Mouse (Mus musculus): ENCODE data around the gene Dennd4a. TPM values are rescaled to one million over a fixed set of nuclear protein-coding genes. Genes with fewer than 3 reads are reported as not detected.

Gene Dennd4a
- total and polyA plus RNA-seq, 3 experiments = 22.6 to 41.1 (median 37.1) TPM

DNA sequence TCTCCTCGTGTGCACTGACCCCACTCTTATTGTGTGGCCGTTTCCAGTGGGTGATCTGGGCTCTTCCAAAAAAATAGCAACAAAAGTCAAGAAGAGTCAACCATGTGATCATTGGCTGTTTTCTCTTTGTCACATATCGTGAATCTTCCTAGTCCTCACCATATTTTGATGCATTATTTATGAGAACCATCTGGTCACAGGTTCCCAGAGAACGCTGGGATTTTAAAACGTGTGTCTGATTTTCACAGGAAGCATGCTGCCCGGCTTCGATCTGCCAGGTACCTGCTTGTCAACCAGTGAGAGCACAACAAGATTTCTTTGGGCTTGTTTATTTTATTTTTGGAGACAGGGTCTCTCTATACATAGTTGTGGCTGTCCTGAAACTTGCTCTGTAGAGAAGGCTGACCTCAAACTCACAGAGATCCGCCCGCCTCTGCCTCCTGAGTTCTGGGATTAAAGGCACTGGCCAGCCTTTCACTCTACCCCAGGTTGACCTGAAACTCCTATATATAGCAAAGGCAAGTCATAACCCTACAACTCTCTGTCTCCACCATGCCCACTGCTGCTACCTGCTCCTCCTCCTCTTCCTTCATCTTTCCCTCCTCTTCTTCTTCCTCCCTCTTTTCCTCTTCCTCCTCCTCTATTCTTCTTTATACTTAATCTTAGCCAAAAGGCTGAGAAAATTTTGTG is 24.8 kb upstream of the Dennd4a start:
- in situ Hi-C loops (cut with MboI; ENCODE audit: low pct_ligation_motif_present, low pct_unique_long_range_greater_than_20kb, low sequenced_read_pairs) (no loop called here), dilution Hi-C loops (cut with MboI; ENCODE audit: extremely low pct_ligation_motif_present, extremely low pct_unique_long_range_greater_than_20kb, low sequenced_read_pairs) (no loop called here)
- Histone ChIP-seq H3K36me3 (replicated peaks in 1 of 2; ENCODE audit: control insufficient read depth in 1 of 2, insufficient read depth in 1 of 2, low read length in 1 of 2) (no peaks in the 10 kb centered on the region), H3K9ac (ENCODE audit: insufficient read depth, low read depth) (no peak overlapping the region), H3K9me3 (replicated peaks; ENCODE audit: low read length) (no peaks in the 10 kb centered on the region), H3K4me2 (ENCODE audit: insufficient read depth, low read depth, poor library complexity, severe bottlenecking) (no peak overlapping the region), H3K27me3 (replicated peaks) (no peaks in the 10 kb centered on the region), H3K79me2 (replicated peaks; ENCODE audit: control insufficient read depth, extremely low read depth, insufficient read depth, poor library complexity, severe bottlenecking) (no peaks in the 10 kb centered on the region), H3K4me3 (replicated peaks in 1 of 3; ENCODE audit: low read depth in 2 of 3, low read length in 2 of 3, poor library complexity in 1 of 3) (no peak overlapping the region), H3K27ac (ENCODE audit: insufficient read depth, low read depth) (no peak overlapping the region), H3K4me1 (ENCODE audit: control insufficient read depth in 1 of 2, insufficient read depth in 2 of 2) (peaks cover 14 to 66% of the 10 kb centered on the region in 2 experiments; a peak in 3 of 4 replicates)
- DNase-seq (ENCODE audit: extremely low read depth) = no peak
- 0 out of 2 replicates have a peak, but pooled peaks have one; percentile 17 for TF ChIP-seq BHLHE40 (IDR thresholded peaks at IDR 0.05; ENCODE audit: low read depth, low read length)
- TF ChIP-seq ZNF384 (IDR thresholded peaks at IDR 0.05; ENCODE audit: low read depth, low read length) = 0 out of 2 replicates have a peak, but pooled peaks have one; percentile 19
- TF ChIP-seq PAX5 (IDR thresholded peaks at IDR 0.05; ENCODE audit: low read length) = no peak
- TF ChIP-seq MEF2A (IDR thresholded peaks at IDR 0.05; ENCODE audit: borderline replicate concordance, low read depth, low read length) = peak; percentile 71
- TF ChIP-seq KAT2A (IDR thresholded peaks at IDR 0.05; ENCODE audit: insufficient replicate concordance, low read length) = no peak
- 0 out of 2 replicates have a peak, but pooled peaks have one; percentile 29 for TF ChIP-seq IRF4 (IDR thresholded peaks at IDR 0.05; ENCODE audit: low read depth, low read length)
- no peak for TF ChIP-seq RCOR1 (conservative IDR thresholded peaks at IDR 0.05; ENCODE audit: low read depth, low read length)

GRCm38 (mm10) chr9:64788070-64788469 is 23.1 kb upstream of the Dennd4a start:
- H3K4me3 ChIP-seq (replicated peaks in 1 of 3; ENCODE audit: low read depth in 2 of 3, low read length in 2 of 3, poor library complexity in 1 of 3) = no peak overlapping the region
- H3K9me3 ChIP-seq (replicated peaks; ENCODE audit: low read length) = peaks cover 5% of the 10 kb centered on the region
- H3K36me3 ChIP-seq (replicated peaks in 1 of 2; ENCODE audit: control insufficient read depth in 1 of 2, insufficient read depth in 1 of 2, low read length in 1 of 2) = no peaks in the 10 kb centered on the region
- in situ Hi-C loops (cut with MboI; ENCODE audit: low pct_ligation_motif_present, low pct_unique_long_range_greater_than_20kb, low sequenced_read_pairs) (no loop called here), dilution Hi-C loops (cut with MboI; ENCODE audit: extremely low pct_ligation_motif_present, extremely low pct_unique_long_range_greater_than_20kb, low sequenced_read_pairs) (no loop called here)
- no peaks in the 10 kb centered on the region for H3K79me2 ChIP-seq (replicated peaks; ENCODE audit: control insufficient read depth, extremely low read depth, insufficient read depth, poor library complexity, severe bottlenecking)
- H3K9ac ChIP-seq (ENCODE audit: insufficient read depth, low read depth) = no peak overlapping the region
- no peaks in the 10 kb centered on the region for H3K27me3 ChIP-seq (replicated peaks)
- peaks cover 11 to 69% of the 10 kb centered on the region in 2 experiments; a peak in 3 of 4 replicates for H3K4me1 ChIP-seq (ENCODE audit: control insufficient read depth in 1 of 2, insufficient read depth in 2 of 2)
- H3K27ac ChIP-seq (ENCODE audit: insufficient read depth, low read depth) = no peak overlapping the region
- H3K4me2 ChIP-seq (ENCODE audit: insufficient read depth, low read depth, poor library complexity, severe bottlenecking) = no peak overlapping the region
- TF ChIP-seq EP300 (IDR thresholded peaks at IDR 0.05; ENCODE audit: low read length) (no peak), TCF12 (IDR thresholded peaks at IDR 0.05; ENCODE audit: low read depth, low read length) (no peak), USF2 (conservative IDR thresholded peaks at IDR 0.05; ENCODE audit: low read depth, low read length) (no peak), UBTF (IDR thresholded peaks at IDR 0.05; ENCODE audit: low read depth, low read length) (no peak), NELFE (IDR thresholded peaks at IDR 0.05; ENCODE audit: low read depth, low read length) (no peak), GABPA (IDR thresholded peaks at IDR 0.05; ENCODE audit: insufficient replicate concordance, low read depth, low read length) (no peak)
- DNase-seq (ENCODE audit: extremely low read depth) = no peak

Measured in CH12.LX (cell line).